Mouse (Mus musculus): Measurements from ENCODE around the gene Pcdh17.

Pcdh17 gene

DNA sequence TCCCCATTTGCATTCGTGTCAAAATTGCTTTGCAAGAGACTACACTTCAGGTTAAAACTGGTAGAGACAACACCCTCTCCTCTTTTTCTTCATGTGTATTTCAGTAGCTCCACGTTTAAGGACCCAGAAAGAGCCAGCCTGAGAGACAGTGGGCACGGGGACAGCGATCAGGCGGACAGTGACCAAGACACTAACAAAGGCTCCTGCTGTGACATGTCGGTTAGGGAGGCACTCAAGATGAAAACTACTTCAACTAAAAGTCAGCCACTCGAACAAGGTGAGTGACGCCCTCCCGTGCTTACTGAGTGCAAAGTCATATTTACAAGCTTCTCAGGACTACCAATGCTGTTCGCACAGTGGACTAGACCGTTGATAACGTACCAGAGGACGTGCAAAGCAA, 34.0 kb downstream of the Pcdh17 start:
- no peak for DNase-seq (ENCODE audit: extremely low spot score)

DNA sequence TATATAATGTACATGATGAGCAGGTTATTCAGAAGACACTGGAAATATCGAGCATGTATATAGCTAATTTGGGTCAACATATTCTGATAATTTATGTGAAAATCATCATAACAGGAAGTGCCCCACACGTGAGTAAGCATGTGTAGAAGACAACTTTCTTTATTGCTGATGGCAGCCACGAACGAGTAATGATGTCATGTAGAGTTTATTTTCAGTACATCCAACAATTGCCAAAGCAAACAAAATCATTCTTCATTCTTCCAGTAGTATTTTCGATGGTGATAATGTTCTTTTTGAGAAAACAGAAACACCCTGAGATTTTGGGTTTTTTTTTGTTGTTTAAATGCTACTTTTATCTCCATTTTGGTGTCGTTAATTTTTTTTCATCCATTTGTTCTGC, 37.2 kb downstream of the Pcdh17 start:
- DNase-seq (ENCODE audit: extremely low spot score), result no peak

DNA sequence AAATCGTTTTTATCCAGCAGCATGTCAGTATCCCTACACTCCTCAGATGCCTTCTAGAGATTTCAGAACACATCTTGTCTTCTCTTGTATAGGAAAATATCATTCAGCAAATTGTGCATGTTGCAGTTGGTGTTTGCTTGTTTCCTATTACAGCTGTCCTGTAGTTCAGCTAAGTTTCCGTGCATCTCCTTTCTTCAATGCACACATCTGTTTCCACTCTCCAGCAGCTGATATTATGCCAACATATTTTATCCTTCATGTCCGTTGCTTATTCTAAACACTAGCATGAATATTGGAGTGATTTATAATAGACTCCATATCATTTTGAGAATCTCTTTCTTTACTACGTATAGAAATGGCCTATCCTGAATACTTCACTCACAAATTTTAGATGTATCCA, 41.0 kb downstream of the Pcdh17 start:
- DNase-seq (ENCODE audit: extremely low spot score), result no peak

DNA sequence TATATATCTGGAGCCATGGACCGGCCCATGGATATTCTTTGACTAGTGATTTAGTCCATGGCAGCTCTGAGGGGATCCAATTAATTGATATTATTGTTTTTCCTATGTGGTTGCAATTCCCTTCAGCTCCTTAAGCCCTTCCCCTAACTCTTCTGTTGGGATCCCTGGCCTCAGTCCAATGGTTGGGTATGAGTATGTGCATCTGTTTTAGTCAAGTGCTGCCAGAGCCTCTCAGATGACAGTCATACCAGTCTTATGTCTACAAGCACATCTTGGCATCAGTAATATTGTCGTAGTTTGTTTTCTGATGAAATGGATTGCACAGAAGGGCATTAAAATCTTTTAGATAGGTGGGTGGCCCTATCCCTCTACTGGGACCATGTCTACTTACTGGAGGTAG, 67.6 kb downstream of the Pcdh17 start:
- DNase-seq (ENCODE audit: extremely low spot score), result no peak

DNA sequence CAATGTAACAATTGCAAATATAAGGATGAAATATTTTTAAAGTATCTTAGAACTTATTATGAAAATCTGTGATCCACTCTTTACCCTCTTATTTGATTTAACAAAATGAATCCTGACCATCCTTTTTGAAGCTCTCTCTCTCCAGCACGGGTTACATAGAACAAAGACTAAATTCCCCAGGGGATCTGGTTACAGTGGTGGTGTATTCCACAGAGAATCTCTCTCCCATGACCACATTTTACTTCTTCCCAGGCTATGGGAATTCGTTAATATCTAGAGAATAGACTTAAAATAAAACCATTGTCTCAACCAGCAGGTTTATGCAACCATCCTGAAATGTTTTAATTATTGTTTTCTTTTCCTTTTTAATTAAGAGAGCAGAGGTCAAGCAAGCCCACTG, 89.0 kb downstream of the Pcdh17 start:
- DNase-seq (ENCODE audit: extremely low spot score), result no peak

DNA sequence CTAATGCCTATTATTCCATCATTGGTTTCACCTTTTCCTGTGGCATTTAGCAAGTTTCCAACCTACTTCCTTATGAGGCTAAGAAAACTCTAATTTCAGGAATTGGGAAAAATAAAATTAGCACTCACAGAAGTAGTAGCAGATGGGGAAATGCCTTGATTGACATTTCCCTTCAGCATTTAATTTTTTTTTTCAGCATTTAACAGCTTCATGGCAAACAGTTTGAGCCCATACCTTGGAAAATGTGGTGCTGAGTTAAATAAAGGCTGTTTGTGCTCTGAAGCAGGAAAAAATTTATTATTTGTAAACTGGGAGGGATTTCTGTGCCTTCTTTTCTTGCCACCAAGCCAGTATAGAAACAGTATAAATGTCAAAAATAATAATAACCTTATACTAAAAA, 91.9 kb downstream of the Pcdh17 start:
- DNase-seq (ENCODE audit: extremely low spot score), result no peak

DNA sequence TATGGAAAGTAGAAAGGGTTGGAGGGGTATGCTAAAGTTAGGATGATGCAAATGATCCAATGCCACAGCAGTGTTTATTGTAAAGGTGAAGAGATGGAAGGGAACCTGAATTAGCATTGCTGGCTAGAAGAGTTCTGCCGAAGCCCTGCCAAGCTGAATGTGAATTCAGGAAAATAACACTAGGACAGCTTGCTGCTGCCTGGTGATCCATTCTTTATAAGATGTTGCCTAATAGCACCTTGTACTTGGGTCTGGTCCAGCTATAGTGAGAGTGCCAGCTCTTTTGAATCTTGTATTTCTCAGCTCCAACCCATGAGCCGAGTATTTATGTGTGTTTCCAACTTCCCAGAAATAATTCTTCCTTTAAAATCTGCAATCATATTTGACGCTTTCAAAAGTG, 98.5 kb downstream of the Pcdh17 start:
- DNase-seq (ENCODE audit: extremely low spot score), result no peak

DNA sequence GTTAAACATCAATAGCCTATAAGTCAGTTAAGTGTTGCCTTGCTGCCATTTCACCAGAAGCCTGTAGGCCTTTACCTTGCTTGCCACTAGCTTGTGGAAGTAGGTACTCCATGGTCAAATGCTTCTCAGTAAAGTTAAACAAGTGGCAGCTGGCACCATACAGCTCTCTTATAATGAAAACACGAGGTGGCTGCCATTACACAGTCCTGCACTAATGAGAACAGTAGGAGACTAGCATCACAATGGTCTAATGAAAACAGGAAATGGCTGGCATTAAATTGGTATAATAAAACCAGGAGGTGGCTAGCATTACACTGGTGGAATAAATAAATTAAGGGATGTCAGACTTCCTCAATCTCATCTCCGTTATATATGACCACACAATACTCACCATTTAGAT, 102.6 kb downstream of the Pcdh17 start:
- no peak for DNase-seq (ENCODE audit: extremely low spot score)

DNA sequence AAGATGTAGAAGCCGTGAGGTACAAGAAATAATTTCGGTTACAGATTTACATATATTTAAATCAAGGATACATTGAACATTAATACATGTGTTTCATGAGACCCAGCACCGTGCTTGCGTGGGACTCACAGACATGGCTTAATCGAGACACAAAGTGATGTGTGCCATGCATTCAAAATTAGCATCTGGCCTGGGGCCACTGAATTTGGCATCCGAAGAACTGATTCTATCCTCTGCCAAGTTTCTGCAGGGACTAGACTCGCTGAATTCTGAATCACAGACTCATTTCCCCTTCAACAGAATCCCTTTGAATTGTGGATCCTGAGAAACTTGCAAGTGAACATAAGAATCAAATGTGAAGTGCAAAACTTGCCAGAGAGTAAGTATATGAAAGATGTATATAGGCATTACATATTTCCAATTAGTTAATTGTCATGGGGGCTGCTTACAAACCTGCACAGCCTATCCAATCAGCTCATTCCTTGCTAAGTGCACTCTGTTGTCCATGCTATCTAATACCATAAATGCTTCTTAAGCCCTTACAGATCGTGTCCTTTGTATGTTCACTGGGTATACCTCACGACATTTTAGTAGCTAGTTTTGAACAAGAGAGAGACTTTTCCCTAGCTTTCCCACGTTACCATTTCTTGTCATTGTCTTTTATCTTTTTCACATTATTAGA, 104.3 kb downstream of the Pcdh17 start:
- DNase-seq (ENCODE audit: extremely low spot score), result no peak

DNA sequence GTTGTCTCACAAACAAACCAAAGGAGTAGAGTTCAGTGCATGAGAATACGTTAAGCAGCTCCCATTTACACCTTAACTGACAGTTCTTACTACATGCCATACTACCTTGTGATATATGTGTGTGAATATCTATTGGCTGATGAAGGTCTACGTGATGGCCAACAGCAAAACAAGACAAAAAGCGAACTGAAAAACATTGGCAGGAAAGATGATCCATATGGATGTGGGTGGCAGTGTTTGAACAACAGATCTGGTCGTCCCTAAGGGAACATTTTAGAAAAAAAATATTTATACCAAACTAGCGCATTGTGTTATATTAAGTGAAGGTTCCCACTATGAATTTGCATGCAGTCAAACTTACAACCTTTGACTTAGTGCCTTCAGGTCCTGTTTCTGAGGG, 108.2 kb downstream of the Pcdh17 start:
- no peak for DNase-seq (ENCODE audit: extremely low spot score)

DNA sequence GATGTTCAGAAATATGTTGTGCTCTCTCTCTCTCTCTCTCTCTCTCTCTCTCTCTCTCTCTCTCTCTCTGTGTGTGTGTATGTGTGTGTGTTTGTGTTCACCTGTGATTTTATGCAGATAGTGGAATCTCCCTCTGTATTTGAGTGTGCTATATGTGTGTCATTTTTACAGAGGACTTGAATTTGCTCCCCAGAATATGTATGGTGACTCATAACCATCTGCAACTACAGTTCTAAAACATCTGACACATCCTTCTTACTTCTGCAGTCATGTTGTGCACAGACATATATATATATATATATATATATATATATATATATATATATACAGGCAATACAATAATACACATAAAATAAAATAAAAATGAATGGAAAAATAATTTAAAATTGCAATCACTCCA, 127.7 kb downstream of the Pcdh17 start:
- DNase-seq (ENCODE audit: extremely low spot score), result no peak

All from embryo, embryonic 9.5 days (tissue).